Mouse (Mus musculus): ENCODE data around the gene Nln. TPM values are rescaled to one million over a fixed set of nuclear protein-coding genes. Genes with fewer than 3 reads are reported as not detected.

Nln gene
- total and polyA plus RNA-seq, 3 experiments: 15.4 to 229 (median 16.1) TPM

- H3K4me1 ChIP-seq (ENCODE audit: control insufficient read depth in 1 of 2, insufficient read depth in 2 of 2, low read length in 2 of 2): peaks cover 0 to 2% of the 10 kb centered on the region in 2 experiments; a peak in 1 of 4 replicates
- peaks cover 0 to 4% of the 10 kb centered on the region in 2 experiments; a peak in 2 of 4 replicates for H3K36me3 ChIP-seq (ENCODE audit: control insufficient read depth in 1 of 2, insufficient read depth in 2 of 2, low read length in 2 of 2)
- TF ChIP-seq RCOR1 (IDR thresholded peaks at IDR 0.05; ENCODE audit: low read depth, low read length): no peak
- no peak for TF ChIP-seq ELF1 (IDR thresholded peaks at IDR 0.05; ENCODE audit: low read depth, low read length)
- TF ChIP-seq MAZ (IDR thresholded peaks at IDR 0.05; ENCODE audit: low read depth, low read length): no peak
- TF ChIP-seq JUND (IDR thresholded peaks at IDR 0.05; ENCODE audit: low read depth, low read length): no peak
- no peak for TF ChIP-seq POLR2AphosphoS5 (IDR thresholded peaks at IDR 0.05; ENCODE audit: borderline replicate concordance, low read depth, low read length)
- no peak for TF ChIP-seq SIN3A (IDR thresholded peaks at IDR 0.05; ENCODE audit: low read length)
- TF ChIP-seq E2F4 (IDR thresholded peaks at IDR 0.05; ENCODE audit: borderline replicate concordance, low read depth, low read length): no peak
- TF ChIP-seq EP300 (IDR thresholded peaks at IDR 0.05; ENCODE audit: low read depth in 1 of 2, low read length in 2 of 2): no peak
- no peak for TF ChIP-seq CHD2 (IDR thresholded peaks at IDR 0.05; ENCODE audit: low read length)
- TF ChIP-seq CTCF (IDR thresholded peaks at IDR 0.05 in 2 of 3, conservative IDR thresholded peaks at IDR 0.05 in 1 of 3; ENCODE audit: control insufficient read depth in 1 of 3, insufficient read depth in 1 of 3, low read depth in 2 of 3, low read length in 3 of 3, poor library complexity in 1 of 3, severe bottlenecking in 1 of 3): no peak
- no peak for TF ChIP-seq ZMIZ1 (IDR thresholded peaks at IDR 0.05; ENCODE audit: low read depth, low read length)
- TF ChIP-seq TBP (IDR thresholded peaks at IDR 0.05; ENCODE audit: low read depth, low read length): no peak
- TF ChIP-seq KAT2A (conservative IDR thresholded peaks at IDR 0.05; ENCODE audit: low read depth, low read length): no peak
Measured at GRCm38 (mm10) chr13:104058761-104059160, 50.7 kb downstream of the Nln start.

DNA sequence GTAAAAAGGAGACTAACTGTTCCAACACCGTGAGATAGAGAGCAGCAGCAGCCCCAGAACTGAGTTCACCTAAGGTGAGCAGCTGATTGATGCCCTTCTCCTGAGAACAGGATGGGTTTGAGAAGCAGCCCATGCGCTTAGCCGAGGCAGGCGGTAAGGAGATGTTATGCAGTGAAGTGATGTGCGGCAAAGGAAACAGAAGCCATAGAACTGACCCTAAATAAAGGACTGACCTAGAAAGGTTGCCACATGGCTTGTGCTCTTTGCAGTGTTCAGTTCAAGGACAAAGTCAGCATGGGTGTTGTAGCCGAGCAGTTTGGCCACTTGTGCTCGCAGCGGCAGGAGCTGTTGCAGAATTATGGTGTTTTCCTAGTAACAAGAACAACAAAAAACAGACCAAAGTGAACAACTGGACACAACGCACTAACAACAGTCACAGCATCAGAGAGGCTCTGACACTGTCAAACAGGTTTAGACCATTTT, 57.1 kb downstream of the Nln start:
- no peak for DNase-seq (ENCODE audit: low read depth, low spot score)

More at GRCm38 (mm10) chr13:104058761-104059160, 50.7 kb downstream of the Nln start:
- H3K9ac ChIP-seq (ENCODE audit: control insufficient read depth, low read depth, low read length, poor library complexity, severe bottlenecking): no peak overlapping the region
- no peaks in the 10 kb centered on the region for H3K9me3 ChIP-seq (replicated peaks; ENCODE audit: insufficient read depth, low read length)
- no peak overlapping the region for H3K4me3 ChIP-seq (ENCODE audit: control insufficient read depth in 1 of 2, insufficient read depth in 1 of 2, low read depth in 2 of 2, low read length in 2 of 2)
- no peaks in the 10 kb centered on the region for H3K27me3 ChIP-seq (ENCODE audit: control insufficient read depth in 1 of 2, insufficient read depth in 2 of 2, low read length in 2 of 2)
- H3K79me2 ChIP-seq (ENCODE audit: control insufficient read depth, insufficient read depth, low read length, poor library complexity): no peaks in the 10 kb centered on the region
- no peak for DNase-seq (ENCODE audit: low read depth, low spot score)
- H3K27ac ChIP-seq (ENCODE audit: control insufficient read depth, low read depth, low read length): no peak overlapping the region

More for the DNA sequence above, 57.1 kb downstream of the Nln start:
- no peaks in the 10 kb centered on the region for H3K27me3 ChIP-seq (ENCODE audit: control insufficient read depth in 1 of 2, insufficient read depth in 2 of 2, low read length in 2 of 2)
- no peak overlapping the region for H3K9ac ChIP-seq (ENCODE audit: control insufficient read depth, low read depth, low read length, poor library complexity, severe bottlenecking)
- no peak for TF ChIP-seq MEF2A (IDR thresholded peaks at IDR 0.05; ENCODE audit: extremely low read depth, insufficient replicate concordance, low read depth, low read length, poor library complexity, severe bottlenecking)
- TF ChIP-seq SIN3A (IDR thresholded peaks at IDR 0.05; ENCODE audit: low read length): no peak
- TF ChIP-seq CHD2 (IDR thresholded peaks at IDR 0.05; ENCODE audit: low read length): no peak
- no peak for TF ChIP-seq USF2 (IDR thresholded peaks at IDR 0.05; ENCODE audit: borderline replicate concordance in 1 of 2, insufficient read depth in 1 of 2, low read depth in 1 of 2, low read length in 2 of 2)
- no peak for TF ChIP-seq NELFE (IDR thresholded peaks at IDR 0.05; ENCODE audit: low read depth, low read length)
- no peak for TF ChIP-seq BHLHE40 (IDR thresholded peaks at IDR 0.05; ENCODE audit: borderline replicate concordance, low read depth, low read length)
- TF ChIP-seq MXI1 (IDR thresholded peaks at IDR 0.05; ENCODE audit: low read depth, low read length): no peak
- no peak for TF ChIP-seq ZNF384 (IDR thresholded peaks at IDR 0.05; ENCODE audit: low read depth, low read length)
- TF ChIP-seq ETS1 (IDR thresholded peaks at IDR 0.05; ENCODE audit: low read depth, low read length): no peak
- H3K4me3 ChIP-seq (ENCODE audit: control insufficient read depth in 1 of 2, insufficient read depth in 1 of 2, low read depth in 2 of 2, low read length in 2 of 2): no peak overlapping the region
- no peaks in the 10 kb centered on the region for H3K79me2 ChIP-seq (ENCODE audit: control insufficient read depth, insufficient read depth, low read length, poor library complexity)
- no peaks in the 10 kb centered on the region for H3K4me1 ChIP-seq (ENCODE audit: control insufficient read depth in 1 of 2, insufficient read depth in 2 of 2, low read length in 2 of 2)
- H3K36me3 ChIP-seq (ENCODE audit: control insufficient read depth in 1 of 2, insufficient read depth in 2 of 2, low read length in 2 of 2): no peaks in the 10 kb centered on the region; a peak in 1 of 4 replicates
- no peaks in the 10 kb centered on the region for H3K9me3 ChIP-seq (replicated peaks; ENCODE audit: insufficient read depth, low read length)
- no peak overlapping the region for H3K27ac ChIP-seq (ENCODE audit: control insufficient read depth, low read depth, low read length)

Measured in MEL (cell line).